Mouse (Mus musculus) left cerebral cortex, adult 18-20 months (tissue): ENCODE measurements at regions not wholly inside any gene's neighbourhood (a gene's known extent, or its start where the extent isn't known, plus 50 kb on each side); places are given as distances from the start of the nearest gene placed in this dataset.
"Not testable (repeated sequence)": the region's sequence is repeated elsewhere in the genome, so short reads cannot be mapped to it uniquely, and the experiment has no call there.

ENCODE experiments used
- DNase-seq, 2 experiments: peaks; one replicate each; pipeline ENCODE4 v3.0.0; 2021 to 2022; ENCODE audit warnings: low spot score in 2 of 2, mixed read lengths in 1 of 2

DNA sequence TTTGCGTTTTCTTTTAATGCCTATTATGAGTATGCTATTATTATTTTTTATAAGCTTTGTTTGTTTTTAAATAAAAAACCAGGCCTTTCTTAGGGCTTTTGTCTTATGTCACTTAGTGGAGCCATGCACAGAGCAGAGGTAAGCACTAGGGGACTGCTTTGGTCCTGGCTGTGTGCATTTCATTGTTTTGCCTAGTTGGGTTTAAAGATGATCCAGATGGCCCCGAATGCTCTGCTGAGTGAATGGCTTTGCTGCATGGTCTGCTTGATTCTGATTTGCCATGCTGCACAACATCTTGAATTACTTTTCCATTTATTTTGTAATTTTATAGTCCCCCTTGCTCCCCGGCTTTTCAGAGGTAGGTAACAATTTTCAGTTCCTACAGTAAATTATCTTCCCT is 1934.9 kb downstream of the 9330182O14Rik start:
- DNase-seq, result no peak

DNA sequence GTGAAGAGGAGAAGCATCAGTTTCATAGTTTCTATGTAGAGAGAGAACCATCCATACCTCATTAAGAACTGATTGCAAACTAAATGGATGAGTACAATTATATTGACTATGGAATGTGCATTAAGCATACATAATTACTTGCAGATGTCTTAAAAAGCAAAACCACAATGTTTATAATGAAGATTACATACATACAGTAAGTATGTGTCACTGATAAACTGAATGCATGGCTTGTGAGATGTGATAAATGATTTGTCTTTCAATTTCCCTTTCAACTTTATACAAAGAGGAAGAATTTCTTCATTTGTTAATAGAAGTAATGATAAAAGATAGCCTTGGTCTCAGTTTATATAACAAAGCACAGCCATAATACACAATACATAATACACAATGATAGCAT is 1939.3 kb downstream of the 9330182O14Rik start:
- no peak for DNase-seq

DNA sequence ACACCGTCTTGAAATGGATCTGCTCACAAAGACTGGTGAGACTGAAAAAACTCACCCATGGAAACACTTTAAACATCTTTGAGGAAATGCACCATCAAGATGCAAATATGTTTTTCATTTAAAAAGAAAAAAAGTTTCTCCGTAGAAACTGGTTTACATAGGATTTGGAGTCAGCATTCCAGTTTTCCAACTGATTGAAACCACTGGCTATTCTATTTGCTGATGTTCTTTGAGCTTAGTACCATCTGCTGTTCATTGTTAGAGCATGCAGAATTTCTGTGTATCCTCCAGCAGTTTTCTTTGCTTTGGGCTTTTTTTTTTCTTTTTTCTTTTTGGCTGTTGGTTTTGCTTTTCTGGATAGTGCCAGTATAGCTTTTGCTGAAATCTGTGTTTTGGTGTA is 1948.3 kb downstream of the 9330182O14Rik start:
- no peak for DNase-seq

DNA sequence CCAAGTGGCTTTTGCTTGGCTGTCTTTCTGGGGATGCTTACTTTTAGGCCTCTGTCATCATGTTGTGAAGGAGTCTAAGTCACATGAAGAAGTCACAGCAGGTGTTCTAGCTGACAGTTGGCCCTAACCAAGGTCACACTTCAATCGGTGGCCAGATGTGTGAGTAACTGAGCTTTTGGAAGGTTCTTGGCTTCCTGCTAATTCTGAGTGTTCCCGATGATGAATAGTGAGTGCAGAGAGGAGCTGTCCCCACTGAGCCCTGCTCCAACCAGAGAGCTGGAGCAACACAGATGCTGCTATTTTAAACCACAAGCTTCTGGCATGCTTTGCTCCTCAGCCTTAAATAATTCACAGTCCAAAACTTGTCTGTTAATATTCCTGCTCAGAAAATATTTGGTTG is 1966.6 kb downstream of the 9330182O14Rik start:
- no peak for DNase-seq

DNA sequence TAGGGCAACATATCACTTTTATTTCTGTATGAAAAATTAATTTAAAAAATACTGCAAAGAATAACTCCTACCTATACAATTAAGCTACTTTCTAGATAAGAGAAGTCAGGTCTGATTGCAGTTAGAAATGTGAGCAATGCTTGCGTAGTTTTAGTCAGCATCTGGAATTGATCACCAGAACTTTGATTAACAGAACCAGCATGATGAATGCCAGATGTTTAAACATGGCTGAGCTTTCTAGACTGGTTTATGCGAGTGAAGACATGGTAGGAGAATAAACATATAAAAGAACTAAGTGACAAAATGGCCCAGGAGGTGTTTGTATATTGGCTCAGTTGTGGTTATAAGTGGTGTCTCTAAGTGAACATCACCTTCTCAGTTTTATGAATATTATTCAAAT is 1970.7 kb downstream of the 9330182O14Rik start:
- DNase-seq, result no peak

DNA sequence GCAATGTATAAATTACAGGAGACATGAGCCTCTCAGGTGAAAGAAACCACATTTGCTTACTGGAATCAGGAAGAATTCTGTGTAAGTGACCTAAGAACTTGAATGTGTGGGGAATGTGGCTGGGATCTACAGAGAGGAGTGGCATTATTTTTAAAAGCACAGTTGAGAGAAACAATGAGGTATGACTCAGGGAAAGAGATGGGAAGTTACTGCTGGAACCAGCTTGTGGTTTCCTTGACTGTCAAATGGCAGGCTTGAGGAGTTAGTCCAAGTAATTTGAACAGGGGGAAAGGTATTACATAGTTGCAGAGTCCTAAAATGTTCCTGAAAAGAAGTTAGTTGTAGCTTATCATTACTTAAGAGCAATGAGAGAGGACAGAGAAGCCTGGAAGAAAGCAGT is 1972.9 kb downstream of the 9330182O14Rik start:
- DNase-seq, result no peak

DNA sequence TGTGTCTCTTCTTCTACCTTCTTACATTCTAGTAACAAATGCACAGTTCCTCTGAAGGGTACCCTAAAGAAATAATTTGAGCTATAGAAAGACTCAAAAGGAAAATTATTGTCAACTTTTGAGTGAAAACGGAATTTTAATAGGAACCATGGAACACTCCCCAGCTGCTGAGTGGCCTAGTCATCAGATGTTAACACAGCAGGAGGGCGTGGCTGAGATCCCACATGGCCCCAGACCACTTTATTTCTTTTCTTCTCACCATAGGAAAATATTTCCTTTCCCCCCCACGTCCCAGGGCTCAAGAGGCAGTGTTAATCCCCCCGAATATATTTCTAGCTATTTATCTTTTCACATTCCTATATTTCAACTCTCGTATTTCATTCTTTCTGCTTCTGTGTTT is 1977.6 kb downstream of the 9330182O14Rik start:
- DNase-seq, result no peak

DNA sequence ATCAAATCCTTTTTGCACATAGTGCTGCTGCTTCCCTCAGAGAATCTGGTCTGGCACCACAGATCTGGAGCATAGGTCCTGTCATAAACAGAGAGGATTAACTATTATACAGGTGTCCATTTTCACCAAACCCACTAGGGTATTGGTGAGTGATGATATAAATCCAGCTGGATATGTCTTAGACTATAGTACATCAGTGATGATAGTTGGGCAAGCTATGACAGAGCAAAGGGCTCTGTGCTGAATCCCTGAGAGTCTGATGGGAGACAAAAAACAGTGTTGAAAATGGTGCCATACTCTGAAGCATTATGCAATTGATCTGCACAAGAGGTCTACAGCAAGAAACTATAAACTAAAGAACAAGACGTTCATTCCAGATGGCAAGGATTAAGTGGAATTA is 1993.3 kb downstream of the 9330182O14Rik start:
- DNase-seq, result no peak

DNA sequence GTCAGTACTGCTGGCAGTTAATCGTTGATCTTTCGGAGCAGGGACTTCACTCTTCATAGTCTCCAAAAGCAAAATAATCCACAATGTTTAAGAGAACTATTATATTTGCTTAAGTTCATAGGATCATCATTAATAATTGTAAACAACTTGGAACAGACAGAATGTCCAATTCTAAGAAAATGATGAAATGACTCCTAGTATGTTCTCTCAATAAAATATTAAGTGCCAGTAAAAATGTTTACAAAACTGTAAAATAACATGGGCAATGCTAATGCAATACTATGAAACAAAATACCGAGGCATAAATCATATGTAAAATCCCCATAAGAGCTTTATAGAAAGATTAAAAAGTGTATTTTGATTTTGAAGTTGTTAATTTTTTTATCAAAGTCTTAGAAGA is 1994.8 kb downstream of the 9330182O14Rik start:
- no peak for DNase-seq

DNA sequence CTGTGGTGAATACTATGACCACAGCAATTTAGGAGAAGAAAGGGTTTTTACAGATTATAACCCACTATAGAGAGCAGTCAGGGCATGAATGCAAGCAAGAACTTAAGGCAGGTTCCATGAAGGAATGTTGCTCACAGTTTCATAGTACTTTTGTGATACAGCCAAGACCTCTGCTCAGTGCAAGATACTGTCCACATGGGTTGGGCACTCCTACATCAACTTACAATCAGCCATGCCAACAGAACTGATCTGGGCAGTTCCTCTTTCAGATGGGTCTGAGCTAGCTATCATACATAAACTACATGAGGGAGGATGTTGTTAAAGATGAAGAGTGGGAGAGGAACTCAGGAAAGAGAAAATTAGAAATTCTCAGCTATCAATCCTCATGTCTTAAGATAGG is 2032.4 kb downstream of the 9330182O14Rik start:
- DNase-seq, result no peak

DNA sequence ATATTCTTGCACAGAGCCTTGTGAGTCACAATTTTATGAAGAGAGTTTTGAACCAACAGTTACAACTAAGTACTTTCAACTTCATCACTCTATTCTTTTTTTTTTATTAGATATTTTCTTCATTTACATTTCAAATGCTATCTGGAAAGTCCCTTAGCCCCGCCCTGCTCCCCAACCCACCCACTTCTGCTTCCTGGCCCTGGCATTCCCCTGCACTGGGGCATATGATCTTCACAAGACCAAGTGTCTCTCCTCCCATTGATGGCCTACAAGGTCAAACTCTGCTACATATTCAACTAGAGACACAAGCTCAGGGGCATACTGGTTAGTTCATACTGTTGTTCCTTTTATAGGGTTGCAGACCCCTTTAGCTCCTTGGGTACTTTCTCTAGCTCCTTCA is 2043.6 kb downstream of the 9330182O14Rik start:
- not testable (repeated sequence) for DNase-seq

DNA sequence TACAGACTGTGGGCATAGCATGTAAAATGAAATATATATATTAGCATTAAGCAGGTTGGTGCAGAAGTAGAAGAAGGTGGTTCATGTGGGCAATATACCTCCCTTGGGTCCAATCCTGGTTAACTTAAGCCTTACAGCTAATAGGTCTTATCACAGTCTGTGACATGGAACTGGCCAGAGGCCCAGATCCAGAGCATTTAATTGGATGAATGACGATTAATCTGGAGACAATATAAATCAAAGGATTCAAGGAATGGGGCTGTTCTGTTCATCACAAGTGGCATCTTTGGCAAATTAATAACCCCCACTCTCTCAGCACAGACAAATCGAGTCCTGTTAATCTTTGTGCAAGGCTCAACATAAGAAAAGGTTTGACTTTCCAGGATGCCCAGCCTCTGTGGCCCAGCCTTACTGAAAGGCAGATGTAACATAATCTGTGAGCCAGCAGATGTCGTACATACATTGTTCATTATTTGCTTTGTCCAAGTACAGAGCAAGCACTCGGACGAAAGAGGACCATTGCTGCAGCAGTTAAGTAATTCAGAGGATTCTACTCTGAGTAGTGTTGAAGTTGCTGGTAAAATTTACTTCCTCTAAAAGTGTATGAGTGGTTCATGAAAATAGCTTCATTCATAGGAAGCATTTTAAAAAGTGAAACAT is 2073.2 kb downstream of the 9330182O14Rik start:
- no peak for DNase-seq

DNA sequence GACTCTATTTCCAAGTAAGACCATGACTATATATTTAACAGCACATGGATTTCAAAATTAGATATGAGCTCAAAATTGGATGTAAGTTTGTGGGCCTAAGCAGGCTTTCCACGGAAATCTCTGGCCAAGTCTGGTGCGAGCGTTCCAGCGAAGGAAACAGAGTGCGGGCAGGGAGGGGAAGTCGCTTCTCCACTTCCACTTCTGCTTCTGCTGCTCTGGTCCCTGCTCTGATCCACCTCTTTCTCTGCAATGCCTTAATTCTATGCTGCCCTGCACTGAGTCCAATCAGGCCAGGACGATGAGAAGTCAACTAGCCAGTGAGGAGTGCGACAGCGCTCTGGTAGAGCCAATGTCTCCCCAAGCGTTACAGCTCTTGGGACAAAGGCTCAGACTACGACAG is 2085.3 kb downstream of the 9330182O14Rik start:
- DNase-seq, result no peak

DNA sequence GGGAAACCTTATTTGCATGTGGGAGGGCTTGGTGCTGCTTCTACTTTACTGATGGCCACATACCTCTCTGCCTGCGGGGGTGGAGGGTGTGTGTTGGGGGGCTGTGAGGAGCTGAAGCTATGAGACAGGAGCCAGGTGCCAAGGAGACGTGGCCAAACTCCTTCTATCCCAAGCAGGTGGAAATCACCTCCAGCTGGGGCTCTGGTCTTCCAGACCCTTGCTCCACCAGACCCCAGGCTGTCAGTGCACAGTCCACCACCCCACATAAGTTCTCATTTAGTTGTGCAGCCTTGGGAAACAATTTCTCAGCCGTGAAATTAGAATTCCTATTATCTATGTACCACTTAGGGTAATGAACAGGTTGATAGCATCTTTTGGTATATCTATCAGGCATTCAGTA is 2085.8 kb downstream of the 9330182O14Rik start:
- DNase-seq, result no peak

DNA sequence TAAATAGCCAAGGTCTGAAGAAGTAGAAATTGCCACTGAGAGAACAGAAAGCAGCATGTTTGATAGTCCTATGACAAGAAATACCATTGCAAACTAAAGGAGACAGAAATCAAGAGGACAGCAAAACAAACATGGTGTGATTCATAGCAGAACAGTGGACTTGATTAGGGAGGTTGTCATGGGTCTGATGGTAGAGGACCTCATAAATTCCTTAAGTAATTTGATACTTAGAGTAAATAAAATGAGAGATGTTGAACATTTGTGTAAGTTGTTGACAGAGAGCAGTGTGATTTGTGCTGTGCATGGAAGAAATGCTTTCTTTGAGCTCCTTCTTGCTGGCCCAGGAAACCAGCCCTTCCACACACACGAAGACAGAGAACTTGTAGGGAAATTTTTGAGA is 2090.8 kb downstream of the 9330182O14Rik start:
- DNase-seq, result no peak

DNA sequence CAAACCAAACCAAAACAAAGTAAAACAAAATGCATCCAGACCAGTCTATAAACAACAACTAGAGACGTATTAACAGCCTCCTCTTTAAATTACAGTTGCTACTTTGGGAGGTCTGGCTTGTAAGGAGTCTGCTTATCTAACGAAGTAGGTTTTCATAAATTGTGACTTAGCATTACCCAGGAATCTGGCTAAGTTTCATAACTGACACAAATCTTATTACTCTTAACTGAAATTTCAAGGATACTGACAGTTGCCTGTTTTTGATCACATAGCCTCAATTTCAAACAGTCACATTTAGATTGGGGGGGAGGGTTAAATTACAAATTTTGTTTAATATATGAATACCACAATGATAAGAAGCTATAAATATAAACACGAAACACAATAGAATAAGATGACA is 2097.5 kb downstream of the 9330182O14Rik start:
- no peak for DNase-seq

DNA sequence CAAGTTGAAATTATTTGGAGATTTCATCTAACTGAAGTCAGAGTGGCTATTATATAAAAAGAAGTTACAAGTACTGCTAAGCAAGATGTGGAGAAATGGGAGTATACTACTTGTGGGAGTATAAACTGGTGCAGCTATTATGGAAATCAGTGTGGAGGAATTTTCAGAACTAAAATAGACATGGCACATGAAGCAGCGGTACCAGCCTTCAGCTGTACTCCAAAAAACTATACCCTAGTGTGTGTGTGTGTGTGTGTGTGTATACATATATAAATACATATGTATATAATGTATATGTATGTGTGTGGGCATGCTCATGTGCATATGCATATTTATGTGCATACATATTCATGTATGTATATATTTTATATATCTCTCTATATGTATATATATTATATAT is 2112.6 kb downstream of the 9330182O14Rik start:
- DNase-seq, result peak in 1 of 2 experiments; percentile 5

DNA sequence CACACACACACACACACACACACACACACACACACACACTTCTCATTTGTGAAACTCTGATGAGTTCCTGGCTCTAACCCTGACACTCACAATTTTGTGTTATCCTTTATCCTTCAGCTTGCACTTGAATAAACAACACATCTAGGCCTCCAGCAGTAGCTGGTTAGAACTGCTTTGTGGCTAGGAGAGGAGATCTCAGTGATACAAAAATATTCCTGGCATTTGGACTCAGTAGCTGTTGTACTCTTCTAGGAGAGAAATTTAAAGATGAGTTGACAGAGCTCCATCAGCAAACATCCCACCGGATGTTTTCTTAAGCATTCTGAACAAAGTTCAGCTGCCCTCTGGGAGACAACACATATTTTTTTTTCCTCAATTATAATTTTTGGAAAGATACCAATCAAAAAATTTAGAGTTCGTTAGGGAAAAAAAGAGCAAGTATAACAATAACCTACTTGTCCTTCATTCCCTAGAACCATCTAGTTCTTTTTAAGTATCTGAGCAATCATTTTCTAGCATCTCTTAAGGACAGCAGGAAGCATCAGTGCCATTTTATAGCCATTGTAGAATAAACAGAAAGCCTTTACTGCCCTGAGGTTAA is 2118.7 kb downstream of the 9330182O14Rik start:
- no peak for DNase-seq

DNA sequence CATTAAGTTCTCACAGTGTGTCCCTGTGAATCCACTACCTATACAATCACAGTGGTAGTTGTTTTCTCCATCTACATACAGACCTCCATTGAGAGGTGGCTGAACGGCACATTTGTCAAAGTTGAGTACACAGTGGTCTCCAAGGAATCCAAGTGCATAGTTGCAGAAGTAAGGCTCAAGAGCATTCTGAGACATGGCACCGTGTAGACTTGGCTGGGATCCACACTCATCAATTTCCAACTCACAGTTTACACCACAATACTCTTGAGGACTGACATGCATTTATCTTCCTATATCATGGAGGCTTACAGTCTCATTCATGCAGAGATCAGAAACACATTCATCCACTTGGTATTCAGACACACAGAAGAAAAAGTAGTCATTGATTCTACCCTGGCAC is 2122.2 kb downstream of the 9330182O14Rik start:
- no peak for DNase-seq

DNA sequence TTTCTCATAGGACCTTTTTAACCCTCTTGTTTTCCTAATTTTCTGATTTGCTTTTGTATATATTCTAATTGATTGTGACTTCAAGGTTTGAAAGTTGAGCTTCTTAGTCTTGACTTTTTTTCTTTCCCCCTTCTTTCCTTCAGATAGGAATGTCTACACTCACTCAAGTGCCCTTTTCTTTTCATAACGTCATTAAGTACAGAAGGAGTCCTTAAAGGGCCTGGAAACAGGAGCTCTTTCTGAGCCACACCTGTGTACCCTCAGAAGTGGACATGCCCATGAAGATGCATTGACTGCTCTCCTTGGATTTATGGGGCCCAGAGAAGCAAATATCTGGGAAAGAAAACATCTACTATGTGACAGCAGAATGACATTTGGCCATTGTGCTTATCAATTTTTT is 2141.0 kb downstream of the 9330182O14Rik start:
- no peak for DNase-seq

DNA sequence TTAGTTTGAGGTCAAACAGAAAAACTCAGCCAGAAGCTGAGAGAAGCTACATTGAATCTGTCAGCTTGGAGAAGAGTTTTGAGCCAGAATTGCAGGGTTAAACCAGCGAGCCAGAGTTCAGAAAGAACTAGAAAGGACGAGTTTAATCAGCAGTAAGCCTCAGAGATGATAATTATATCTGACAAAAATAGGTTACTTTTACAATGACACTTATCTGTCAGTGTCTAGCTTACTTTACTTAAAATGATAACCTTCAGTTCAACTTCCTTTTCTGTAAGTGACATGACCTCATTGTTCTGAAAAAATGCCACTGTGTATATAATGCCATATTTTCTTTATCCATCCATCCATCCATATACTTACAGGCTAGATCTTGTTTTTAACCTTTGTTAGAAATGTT is 2143.1 kb downstream of the 9330182O14Rik start:
- DNase-seq, result no peak

DNA sequence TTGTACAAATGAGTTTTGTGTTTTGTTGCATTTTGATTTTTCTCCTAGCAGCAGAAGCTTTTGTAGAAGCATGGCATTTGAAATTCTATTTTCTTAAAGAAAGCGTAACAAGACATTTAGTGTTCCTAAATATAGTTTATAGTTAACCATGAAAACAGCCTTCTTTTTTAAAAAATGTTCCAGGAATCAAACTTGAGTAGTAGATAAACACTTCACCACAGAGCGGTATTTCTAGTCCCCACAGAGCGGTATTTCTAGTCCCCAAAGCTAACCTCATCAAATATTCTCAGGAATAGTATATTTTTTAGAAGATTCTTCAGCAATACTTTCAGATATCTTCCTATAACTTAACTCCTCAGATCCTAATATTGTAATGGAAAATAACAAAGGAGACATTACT is 2146.6 kb downstream of the 9330182O14Rik start:
- no peak for DNase-seq

DNA sequence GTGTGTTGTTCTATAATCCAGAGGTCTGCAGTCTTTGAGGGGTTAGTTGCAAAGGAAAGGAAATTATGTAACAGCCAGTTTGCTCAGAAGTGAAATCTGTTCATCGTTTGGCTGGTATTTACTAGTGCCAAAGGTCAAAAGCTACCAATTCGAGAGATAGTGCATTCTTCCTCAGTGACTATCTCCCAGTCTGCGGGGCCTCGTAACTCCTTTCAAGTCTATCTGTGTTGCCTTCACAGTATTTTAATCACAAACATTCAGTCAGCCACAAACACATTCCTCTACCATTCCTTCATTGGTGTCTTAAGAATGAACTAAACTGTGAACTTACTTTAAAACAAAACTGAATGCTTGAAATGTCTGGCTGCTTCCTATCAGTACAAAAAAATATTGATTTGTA is 2162.2 kb downstream of the 9330182O14Rik start:
- DNase-seq, result no peak
